Mouse (Mus musculus) hindbrain, embryonic 16.5 days (tissue): Measurements from ENCODE around the gene Xiap. TPM values are rescaled to one million over a fixed set of nuclear protein-coding genes. Genes with fewer than 3 reads are reported as not detected.

Source experiments
- ATAC-seq: fragments of 200-750 bp; cut with Nextera tagmentation; 2 replicates; pipeline ENCODE4 v1.8.0; 2017; ENCODE audit warnings: moderate TSS enrichment, moderate library complexity
- H3K27ac ChIP-seq: fragments of 300-500 bp; sonication (generic); 2 replicates; pipeline ENCODE4 v1.5.1; 2014; ENCODE audit warnings: low read depth, mild to moderate bottlenecking, control low read depth, low read length, moderate library complexity
- H3K27me3 ChIP-seq: fragments of 300-500 bp; sonication (generic); replicated peaks from 2 replicates; pipeline ENCODE4 v1.6.1; 2014; ENCODE audit warnings: low read length; ENCODE audit not compliant: control insufficient read depth, insufficient read depth
- H3K36me3 ChIP-seq: fragments of 300-500 bp; sonication (generic); 2 replicates; pipeline ENCODE4 v1.6.1; 2014; ENCODE audit warnings: mild to moderate bottlenecking, low read length, moderate library complexity, mixed read lengths; ENCODE audit not compliant: control insufficient read depth, insufficient read depth
- H3K4me1 ChIP-seq: fragments of 300-500 bp; sonication (generic); 2 replicates; pipeline ENCODE4 v1.6.1; 2014; ENCODE audit warnings: low read depth, low read length; ENCODE audit not compliant: control insufficient read depth, insufficient read depth
- H3K4me2 ChIP-seq: fragments of 300-500 bp; sonication (generic); 2 replicates; pipeline ENCODE4 v1.6.1; 2014; ENCODE audit warnings: mild to moderate bottlenecking, low read length, control low read depth, moderate library complexity
- H3K4me3 ChIP-seq: fragments of 300-500 bp; sonication (generic); 2 replicates; pipeline ENCODE4 v1.5.1; 2014; ENCODE audit warnings: mild to moderate bottlenecking, low read length, control low read depth, moderate library complexity
- H3K9ac ChIP-seq: fragments of 300-500 bp; sonication (generic); 2 replicates; pipeline ENCODE4 v1.6.1; 2014; ENCODE audit warnings: low read depth, mild to moderate bottlenecking, control low read depth, low read length, moderate library complexity
- H3K9me3 ChIP-seq: fragments of 300-500 bp; sonication (generic); 2 replicates; pipeline ENCODE4 v1.6.1; 2014; ENCODE audit warnings: mild to moderate bottlenecking, low read length, moderate library complexity; ENCODE audit not compliant: control insufficient read depth
- WGBS: fragments of 180-500 bp; shearing (Covaris S2); extraction: QIAGEN DNeasy Blood & Tissue Kit; methylation state at CpG from one replicate; pipeline ENCODE4 v1.1.7; 2014; 5-methylcytosine and 5-hydroxymethylcytosine counted together
- polyA plus RNA-seq: library from polyadenylated mRNA; unstranded; fragments of >200 nt; fragmentation: Nextera tagmentation; extraction: Ambion mirVana; gene quantifications from 2 replicates; pipeline ENCODE4 v1.2.1, GENCODE M21; 2015

The Xiap gene
- polyA plus RNA-seq, 1 experiment from 2014 or later, result 9.4 TPM

GRCm38 (mm10) chrX:42033911-42034310 lies 25.6 kb upstream of the Xiap start:
- H3K9me3 ChIP-seq, result no peaks in the 10 kb centered on the region
- no peak overlapping the region for H3K4me2 ChIP-seq
- WGBS, result 63% methylated on average over 7 of the region's 7 CpGs
- no peak overlapping the region for H3K9ac ChIP-seq
- no peak overlapping the region for H3K4me3 ChIP-seq
- H3K27ac ChIP-seq, result no peak overlapping the region
- no peaks in the 10 kb centered on the region for H3K27me3 ChIP-seq
- H3K36me3 ChIP-seq, result no peaks in the 10 kb centered on the region
- H3K4me1 ChIP-seq, result no peaks in the 10 kb centered on the region
- no peak for ATAC-seq

- Histone ChIP-seq H3K27me3 (no peaks in the 10 kb centered on the region), H3K4me3 (no peak overlapping the region), H3K9me3 (no peaks in the 10 kb centered on the region), H3K27ac (no peak overlapping the region), H3K4me1 (no peaks in the 10 kb centered on the region), H3K4me2 (no peak overlapping the region), H3K9ac (no peak overlapping the region), H3K36me3 (no peaks in the 10 kb centered on the region)
- ATAC-seq, result no peak
- 72% methylated on average over 5 of the region's 6 CpGs for WGBS
These were observed 20.0 kb upstream of the Xiap start for GRCm38 (mm10) chrX:42039481-42039880.

- ATAC-seq, result no peak
- Histone ChIP-seq H3K27ac (no peak overlapping the region), H3K36me3 (no peaks in the 10 kb centered on the region), H3K27me3 (no peaks in the 10 kb centered on the region), H3K4me1 (no peaks in the 10 kb centered on the region), H3K9me3 (no peaks in the 10 kb centered on the region), H3K4me2 (no peak overlapping the region), H3K9ac (no peak overlapping the region), H3K4me3 (no peak overlapping the region)
- WGBS, result 87% methylated on average over 7 of the region's 7 CpGs
These were observed 14.5 kb upstream of the Xiap start for GRCm38 (mm10) chrX:42044935-42045334.

GRCm38 (mm10) chrX:42050652-42051643 lies 8.5 kb upstream of the Xiap start:
- Histone ChIP-seq H3K27ac (no peak overlapping the region), H3K4me2 (no peak overlapping the region), H3K9ac (no peak overlapping the region), H3K36me3 (no peaks in the 10 kb centered on the region), H3K9me3 (no peaks in the 10 kb centered on the region), H3K4me1 (no peaks in the 10 kb centered on the region), H3K27me3 (no peaks in the 10 kb centered on the region), H3K4me3 (no peak overlapping the region)
- ATAC-seq, result no peak
- WGBS, result 77% methylated on average over 5 of the region's 5 CpGs

GRCm38 (mm10) chrX:42057012-42057411 lies 2.5 kb upstream of the Xiap start:
- Histone ChIP-seq H3K4me2 (no peak overlapping the region), H3K36me3 (no peaks in the 10 kb centered on the region), H3K9ac (no peak overlapping the region), H3K9me3 (no peaks in the 10 kb centered on the region), H3K27ac (no peak overlapping the region), H3K4me3 (no peak overlapping the region), H3K27me3 (no peaks in the 10 kb centered on the region), H3K4me1 (no peaks in the 10 kb centered on the region)
- WGBS, result 81% methylated on average over 5 of the region's 5 CpGs
- no peak for ATAC-seq

GRCm38 (mm10) chrX:42057873-42058272 lies 1.6 kb upstream of the Xiap start:
- no peak overlapping the region for H3K4me2 ChIP-seq
- no peak overlapping the region for H3K9ac ChIP-seq
- WGBS, result 88% methylated on average over 4 of the region's 4 CpGs
- no peak overlapping the region for H3K27ac ChIP-seq
- no peak for ATAC-seq
- no peak overlapping the region for H3K4me3 ChIP-seq
- H3K4me1 ChIP-seq, result no peaks in the 10 kb centered on the region
- H3K36me3 ChIP-seq, result no peaks in the 10 kb centered on the region
- H3K27me3 ChIP-seq, result no peaks in the 10 kb centered on the region
- no peaks in the 10 kb centered on the region for H3K9me3 ChIP-seq

DNA sequence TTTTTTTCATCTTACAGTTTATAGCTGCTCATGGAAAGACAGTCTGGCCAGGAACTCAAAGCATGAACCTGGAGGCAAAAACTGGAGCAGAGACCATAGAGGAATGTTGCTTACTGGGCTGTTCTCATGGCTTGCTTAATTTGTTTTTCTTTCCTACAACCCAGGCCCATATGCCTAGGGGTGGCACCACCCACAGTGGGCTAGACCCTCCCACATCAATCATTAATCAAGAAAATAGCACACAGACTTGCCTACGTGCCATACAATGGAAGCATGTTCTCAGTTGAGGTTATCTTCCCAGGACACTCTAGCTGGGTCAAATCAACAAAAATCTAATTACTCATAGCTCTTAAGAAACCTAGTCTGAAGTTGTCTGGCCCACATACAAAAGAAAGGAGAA lies 4.1 kb downstream of the Xiap start:
- Histone ChIP-seq H3K27me3 (no peaks in the 10 kb centered on the region), H3K36me3 (no peaks in the 10 kb centered on the region), H3K4me1 (no peaks in the 10 kb centered on the region), H3K4me3 (no peak overlapping the region), H3K9ac (no peak overlapping the region), H3K9me3 (no peaks in the 10 kb centered on the region), H3K27ac (no peak overlapping the region), H3K4me2 (no peak overlapping the region)
- ATAC-seq, result no peak
- WGBS, result 75% methylated on average over 1 of the region's 1 CpGs

DNA sequence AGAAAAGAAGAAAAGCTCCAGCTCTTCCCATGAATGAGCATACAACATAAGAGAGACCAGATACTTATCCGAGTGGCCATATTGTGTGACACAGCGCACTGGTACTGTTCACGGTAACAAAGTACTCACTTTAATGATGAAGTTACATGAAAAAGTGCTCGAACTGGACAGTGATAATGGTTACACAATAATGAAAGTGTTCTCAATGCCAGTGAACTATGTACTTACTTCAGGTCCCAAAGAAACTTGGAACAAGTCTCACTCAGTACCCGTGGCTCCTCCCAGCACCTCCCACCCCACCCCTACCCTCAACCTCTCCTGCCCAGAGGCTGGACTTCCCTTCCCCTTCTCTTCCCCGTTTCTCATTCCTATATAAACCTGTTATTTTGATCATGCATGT lies 5.6 kb downstream of the Xiap start:
- ATAC-seq, result no peak
- H3K27ac ChIP-seq, result no peak overlapping the region
- WGBS, result 90% methylated on average over 6 of the region's 6 CpGs
- H3K27me3 ChIP-seq, result no peaks in the 10 kb centered on the region
- no peaks in the 10 kb centered on the region for H3K9me3 ChIP-seq
- no peaks in the 10 kb centered on the region for H3K36me3 ChIP-seq
- H3K4me3 ChIP-seq, result no peak overlapping the region
- no peaks in the 10 kb centered on the region for H3K4me1 ChIP-seq
- H3K9ac ChIP-seq, result no peak overlapping the region
- H3K4me2 ChIP-seq, result no peak overlapping the region

DNA sequence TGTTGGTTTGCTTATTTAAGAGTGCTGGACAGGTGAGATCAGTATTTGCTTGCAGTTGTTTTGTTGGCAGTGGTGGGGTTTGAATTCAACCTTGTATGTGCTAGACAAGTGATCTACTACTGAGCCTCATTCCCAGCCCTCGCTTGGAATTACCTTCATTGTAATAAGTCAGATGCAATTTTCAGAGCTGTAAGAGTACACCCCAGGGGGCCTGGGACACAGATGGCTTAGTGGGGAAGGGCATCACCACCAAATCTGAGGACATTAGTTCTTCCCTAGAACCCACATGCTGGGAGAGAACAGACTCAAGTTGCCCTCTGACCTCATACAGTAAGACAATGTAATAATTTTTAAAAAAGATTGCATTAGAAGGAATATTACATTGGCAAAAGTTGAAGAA lies 7.3 kb downstream of the Xiap start:
- Histone ChIP-seq H3K9me3 (no peaks in the 10 kb centered on the region), H3K4me2 (no peak overlapping the region), H3K4me3 (no peak overlapping the region), H3K4me1 (0 out of 2 replicates have a peak, but pooled peaks cover 4% of the 10 kb centered on the region), H3K36me3 (no peaks in the 10 kb centered on the region), H3K27ac (no peak overlapping the region), H3K9ac (no peak overlapping the region), H3K27me3 (no peaks in the 10 kb centered on the region)
- ATAC-seq, result no peak
- WGBS, result 47% methylated on average over 1 of the region's 1 CpGs
